Comparison of ENCODE assay signal across 14 mouse cellular contexts in genomic region chr6:129557298-129558023, GRCm38 (mm10). TPM values are rescaled to one million over a fixed set of nuclear protein-coding genes. Genes with fewer than 3 reads are reported as not detected.
A peak's percentile ranks its signal among the peaks of the same experiment; 100 is the strongest.
DNase-seq lines count a peak whose midpoint lies in the region; ATAC-seq and TF ChIP-seq lines count a peak whose summit lies in the region.
"Had no signal": no experiment of that assay in that cellular context is flagged by ENCODE, and none has a peak within 500 bp of the region (broad histone marks: within the 10 kb centered on the region; RNA-seq: fewer than 3 reads in every experiment).

No protein-coding gene starts in this region.

- no peak overlapping the region for H3K4me3 ChIP-seq in kidney, embryonic 14.5 days (ENCODE audit: low read length)
- H3K4me3 ChIP-seq in forebrain, embryonic 14.5 days (ENCODE audit: low read depth, low read length) = no peak overlapping the region
- H3K4me3 ChIP-seq in liver, embryonic 14.5 days (ENCODE audit: insufficient read depth in 1 of 2, low read depth in 2 of 2, low read length in 2 of 2) = no peak overlapping the region
- no peak overlapping the region for H3K4me3 ChIP-seq in neural tube, embryonic 14.5 days (ENCODE audit: low read depth, low read length)
- no peak overlapping the region for H3K4me3 ChIP-seq in embryonic facial prominence, embryonic 10.5 days
- no peak overlapping the region for H3K4me3 ChIP-seq in heart, embryonic 12.5 days
- H3K4me3 ChIP-seq: heart, adult 2 months; megakaryocyte, embryonic 14.5 days had no signal

- no peak for DNase-seq in kidney, adult 8-10 months
- peak; percentile 48 for DNase-seq in forebrain, embryonic 14.5 days (ENCODE audit: low spot score)
- DNase-seq in liver, embryonic 14.5 days (ENCODE audit: low read depth in 3 of 3, low spot score in 3 of 3) = peak; percentile 39 to 62 (median 42)
- no peak for DNase-seq in embryonic facial prominence, embryonic 10.5 days (ENCODE audit: low spot score)
- DNase-seq in gastrocnemius, postnatal 14 days = no peak
- DNase-seq: heart, adult 2 months; kidney, postnatal 14 days had no signal

- no peaks in the 10 kb centered on the region for H3K27me3 ChIP-seq in kidney, embryonic 14.5 days (ENCODE audit: control insufficient read depth, insufficient read depth, low read length)
- H3K27me3 ChIP-seq in forebrain, embryonic 14.5 days (replicated peaks; ENCODE audit: control insufficient read depth, insufficient read depth, low read length) = no peaks in the 10 kb centered on the region
- H3K27me3 ChIP-seq in liver, embryonic 14.5 days (ENCODE audit: control insufficient read depth, insufficient read depth, low read length) = no peaks in the 10 kb centered on the region
- H3K27me3 ChIP-seq in neural tube, embryonic 14.5 days (ENCODE audit: control insufficient read depth, insufficient read depth, low read length) = no peaks in the 10 kb centered on the region
- H3K27me3 ChIP-seq in embryonic facial prominence, embryonic 10.5 days (replicated peaks; ENCODE audit: low read depth, poor library complexity, severe bottlenecking) = no peaks in the 10 kb centered on the region
- 0 out of 2 replicates have a peak, but pooled peaks cover 3% of the 10 kb centered on the region for H3K27me3 ChIP-seq in heart, embryonic 12.5 days (replicated peaks)

- H3K9me3 ChIP-seq in kidney, embryonic 14.5 days (ENCODE audit: control insufficient read depth, low read length) = no peaks in the 10 kb centered on the region
- no peaks in the 10 kb centered on the region for H3K9me3 ChIP-seq in forebrain, embryonic 14.5 days (replicated peaks; ENCODE audit: control insufficient read depth, low read length)
- H3K9me3 ChIP-seq in liver, embryonic 14.5 days (ENCODE audit: control insufficient read depth, low read length) = no peaks in the 10 kb centered on the region
- no peaks in the 10 kb centered on the region for H3K9me3 ChIP-seq in neural tube, embryonic 14.5 days (ENCODE audit: control insufficient read depth, low read length)
- H3K9me3 ChIP-seq in embryonic facial prominence, embryonic 10.5 days = no peaks in the 10 kb centered on the region
- H3K9me3 ChIP-seq in heart, embryonic 12.5 days (replicated peaks) = no peaks in the 10 kb centered on the region
- H3K9me3 ChIP-seq: megakaryocyte, embryonic 14.5 days had no signal

- no peak; the same call in 1 of the 2 replicates for TF ChIP-seq EP300 in liver, embryonic 14.5 days (IDR thresholded peaks at IDR 0.05; ENCODE audit: low read depth)

- H3K4me1 ChIP-seq in kidney, embryonic 14.5 days (ENCODE audit: control insufficient read depth, insufficient read depth, low read length) = 0 out of 2 replicates have a peak, but pooled peaks cover 4% of the 10 kb centered on the region
- no peaks in the 10 kb centered on the region for H3K4me1 ChIP-seq in forebrain, embryonic 14.5 days (ENCODE audit: control insufficient read depth, insufficient read depth, low read length)
- H3K4me1 ChIP-seq in liver, embryonic 14.5 days (replicated peaks; ENCODE audit: control insufficient read depth in 2 of 2, insufficient read depth in 2 of 2, low read length in 1 of 2) = peaks cover 4 to 13% of the 10 kb centered on the region in 2 experiments; a peak in 3 of 4 replicates
- H3K4me1 ChIP-seq in neural tube, embryonic 14.5 days (ENCODE audit: control insufficient read depth, insufficient read depth, low read length) = no peaks in the 10 kb centered on the region
- H3K4me1 ChIP-seq in embryonic facial prominence, embryonic 10.5 days = no peaks in the 10 kb centered on the region
- H3K4me1 ChIP-seq in heart, embryonic 12.5 days (replicated peaks) = no peaks in the 10 kb centered on the region

- H3K27ac ChIP-seq in kidney, embryonic 14.5 days (ENCODE audit: low read depth, low read length) = no peak overlapping the region
- H3K27ac ChIP-seq in forebrain, embryonic 14.5 days (ENCODE audit: low read depth, low read length) = no peak overlapping the region
- no peak overlapping the region for H3K27ac ChIP-seq in liver, embryonic 14.5 days
- no peak overlapping the region for H3K27ac ChIP-seq in neural tube, embryonic 14.5 days (ENCODE audit: low read depth, low read length)
- no peak overlapping the region for H3K27ac ChIP-seq in embryonic facial prominence, embryonic 10.5 days (replicated peaks)
- H3K27ac ChIP-seq in heart, embryonic 12.5 days (ENCODE audit: poor library complexity, severe bottlenecking) = no peak overlapping the region
- H3K27ac ChIP-seq: heart, adult 2 months had no signal

- ATAC-seq in kidney, embryonic 14.5 days (ENCODE audit: low FRiP score, low TSS enrichment) = peak; percentile 71; the same call in 1 of the 2 replicates
- peak; percentile 50 for ATAC-seq in forebrain, embryonic 14.5 days
- ATAC-seq in liver, embryonic 14.5 days (ENCODE audit: insufficient read depth) = peak; percentile 86
- ATAC-seq in neural tube, embryonic 14.5 days (ENCODE audit: low read depth) = peak; percentile 68
- no peak for ATAC-seq in heart, embryonic 12.5 days (ENCODE audit: insufficient number of reproducible peaks, low FRiP score)

- no peak overlapping the region for H3K4me2 ChIP-seq in kidney, embryonic 14.5 days (replicated peaks; ENCODE audit: low read depth, low read length)
- H3K4me2 ChIP-seq in forebrain, embryonic 14.5 days (ENCODE audit: low read length) = no peak overlapping the region
- no peak overlapping the region for H3K4me2 ChIP-seq in liver, embryonic 14.5 days (ENCODE audit: low read depth)
- no peak overlapping the region for H3K4me2 ChIP-seq in neural tube, embryonic 14.5 days (ENCODE audit: low read depth, low read length)
- H3K4me2 ChIP-seq in heart, embryonic 12.5 days = no peak overlapping the region

- H3K9ac ChIP-seq in kidney, embryonic 14.5 days (ENCODE audit: low read depth, low read length) = no peak overlapping the region
- no peak overlapping the region for H3K9ac ChIP-seq in forebrain, embryonic 14.5 days (ENCODE audit: low read length)
- H3K9ac ChIP-seq in liver, embryonic 14.5 days (replicated peaks) = no peak overlapping the region
- no peak overlapping the region for H3K9ac ChIP-seq in neural tube, embryonic 14.5 days (replicated peaks; ENCODE audit: low read depth, low read length)
- H3K9ac ChIP-seq in heart, embryonic 12.5 days = no peak overlapping the region

- no peaks in the 10 kb centered on the region for H3K36me3 ChIP-seq in kidney, embryonic 14.5 days (ENCODE audit: control insufficient read depth, insufficient read depth, low read length)
- H3K36me3 ChIP-seq in forebrain, embryonic 14.5 days (ENCODE audit: control insufficient read depth, insufficient read depth, low read length) = no peaks in the 10 kb centered on the region
- no peaks in the 10 kb centered on the region for H3K36me3 ChIP-seq in liver, embryonic 14.5 days (replicated peaks; ENCODE audit: control insufficient read depth, insufficient read depth, low read depth)
- H3K36me3 ChIP-seq in neural tube, embryonic 14.5 days (ENCODE audit: control insufficient read depth, insufficient read depth, low read length) = no peaks in the 10 kb centered on the region
- H3K36me3 ChIP-seq in embryonic facial prominence, embryonic 10.5 days (replicated peaks) = no peaks in the 10 kb centered on the region
- no peaks in the 10 kb centered on the region for H3K36me3 ChIP-seq in heart, embryonic 12.5 days

- no peak for TF ChIP-seq CTCF in liver, embryonic 14.5 days (IDR thresholded peaks at IDR 0.05; ENCODE audit: low read depth)

- intact Hi-C loops in gastrocnemius, postnatal 14 days (cut with DNase I; ENCODE audit: low total_unique reads) = no loop called here

RNA-seq across cellular contexts. Expression of gene Klre1, which starts 20.2 kb away (rescaled TPM):
- polyA plus RNA-seq in kidney, embryonic 14.5 days (2014; fragmentation: Nextera tagmentation; extraction: Ambion mirVana) = not detected in 2 replicates
- polyA plus RNA-seq in forebrain, embryonic 14.5 days (2014; fragmentation: Nextera tagmentation; extraction: Ambion mirVana) = not detected in 2 replicates
- polyA plus RNA-seq in liver, embryonic 14.5 days (2012; rRNA removed) = 0.03 TPM in 1 of 2 replicates, not detected in the other
- not detected in 2 replicates for polyA plus RNA-seq in liver, embryonic 14.5 days (2014; fragmentation: Nextera tagmentation; extraction: Ambion mirVana)
- not detected in 2 replicates for polyA plus RNA-seq in neural tube, embryonic 14.5 days (2014; fragmentation: Nextera tagmentation; extraction: Ambion mirVana)
- polyA plus RNA-seq in embryonic facial prominence, embryonic 10.5 days (2016; fragmentation: Nextera tagmentation; extraction: Ambion mirVana) = not detected in 2 replicates
- not detected in 2 replicates for polyA plus RNA-seq in heart, embryonic 12.5 days (2016; fragmentation: Nextera tagmentation; extraction: Ambion mirVana)
- total RNA-seq in gastrocnemius, postnatal 14 days (2021) = not detected
- total RNA-seq: left cerebral cortex, postnatal 36 days had no signal
- polyA plus RNA-seq: C2C12 had no signal

RNA-seq across cellular contexts. Expression of gene Gabarapl1, which starts 24.5 kb away (rescaled TPM):
- polyA plus RNA-seq in kidney, embryonic 14.5 days (2014; fragmentation: Nextera tagmentation; extraction: Ambion mirVana) = 16.7 and 22.4 TPM in 2 replicates
- polyA plus RNA-seq in forebrain, embryonic 14.5 days (2014; fragmentation: Nextera tagmentation; extraction: Ambion mirVana) = 66.3 and 87.9 TPM in 2 replicates
- 15.1 and 19.2 TPM in 2 replicates for polyA plus RNA-seq in liver, embryonic 14.5 days (2012; rRNA removed)
- polyA plus RNA-seq in liver, embryonic 14.5 days (2014; fragmentation: Nextera tagmentation; extraction: Ambion mirVana) = 8.2 and 9.1 TPM in 2 replicates
- 60.2 and 60.6 TPM in 2 replicates for polyA plus RNA-seq in neural tube, embryonic 14.5 days (2014; fragmentation: Nextera tagmentation; extraction: Ambion mirVana)
- 44.9 and 46.5 TPM in 2 replicates for polyA plus RNA-seq in embryonic facial prominence, embryonic 10.5 days (2016; fragmentation: Nextera tagmentation; extraction: Ambion mirVana)
- polyA plus RNA-seq in heart, embryonic 12.5 days (2016; fragmentation: Nextera tagmentation; extraction: Ambion mirVana) = 44.3 and 44.4 TPM in 2 replicates
- total RNA-seq in gastrocnemius, postnatal 14 days (2021) = 10 to 100 TPM; 27.8 to 35.4 TPM

RNA-seq across cellular contexts. Expression of gene Klrd1, which starts 34.1 kb away (rescaled TPM):
- polyA plus RNA-seq in kidney, embryonic 14.5 days (2014; fragmentation: Nextera tagmentation; extraction: Ambion mirVana) = not detected in 2 replicates
- polyA plus RNA-seq in forebrain, embryonic 14.5 days (2014; fragmentation: Nextera tagmentation; extraction: Ambion mirVana) = not detected in 2 replicates
- polyA plus RNA-seq in liver, embryonic 14.5 days (2012; rRNA removed) = 0.19 and 0.23 TPM in 2 replicates
- 0.37 and 0.50 TPM in 2 replicates for polyA plus RNA-seq in liver, embryonic 14.5 days (2014; fragmentation: Nextera tagmentation; extraction: Ambion mirVana)
- not detected in 2 replicates for polyA plus RNA-seq in neural tube, embryonic 14.5 days (2014; fragmentation: Nextera tagmentation; extraction: Ambion mirVana)
- not detected in 2 replicates for polyA plus RNA-seq in embryonic facial prominence, embryonic 10.5 days (2016; fragmentation: Nextera tagmentation; extraction: Ambion mirVana)
- 0.23 TPM in 1 of 2 replicates, not detected in the other for polyA plus RNA-seq in heart, embryonic 12.5 days (2016; fragmentation: Nextera tagmentation; extraction: Ambion mirVana)
- total RNA-seq in gastrocnemius, postnatal 14 days (2021) = not detected
- polyA plus RNA-seq: C2C12; testis, adult 2 months had no signal

RNA-seq across cellular contexts. Expression of gene Tmem52b, which starts 45.1 kb away (rescaled TPM):
- polyA plus RNA-seq in kidney, embryonic 14.5 days (2014; fragmentation: Nextera tagmentation; extraction: Ambion mirVana) = 24.0 and 38.3 TPM in 2 replicates
- not detected in 2 replicates for polyA plus RNA-seq in forebrain, embryonic 14.5 days (2014; fragmentation: Nextera tagmentation; extraction: Ambion mirVana)
- polyA plus RNA-seq in liver, embryonic 14.5 days (2012; rRNA removed) = 0.01 TPM in 1 of 2 replicates, not detected in the other
- polyA plus RNA-seq in liver, embryonic 14.5 days (2014; fragmentation: Nextera tagmentation; extraction: Ambion mirVana) = not detected in 2 replicates
- 0.33 TPM in 1 of 2 replicates, not detected in the other for polyA plus RNA-seq in neural tube, embryonic 14.5 days (2014; fragmentation: Nextera tagmentation; extraction: Ambion mirVana)
- polyA plus RNA-seq in embryonic facial prominence, embryonic 10.5 days (2016; fragmentation: Nextera tagmentation; extraction: Ambion mirVana) = not detected in 2 replicates
- polyA plus RNA-seq in heart, embryonic 12.5 days (2016; fragmentation: Nextera tagmentation; extraction: Ambion mirVana) = not detected in 2 replicates
- not detected for total RNA-seq in gastrocnemius, postnatal 14 days (2021)
- total RNA-seq: heart, adult 2 months; left cerebral cortex, postnatal 36 days had no signal
- polyA plus RNA-seq: heart, adult 2 months; testis, adult 2 months had no signal

RNA-seq across cellular contexts. Expression of gene Olr1, which starts 50.5 kb away (rescaled TPM):
- polyA plus RNA-seq in kidney, embryonic 14.5 days (2014; fragmentation: Nextera tagmentation; extraction: Ambion mirVana) = not detected in 2 replicates
- not detected in 2 replicates for polyA plus RNA-seq in forebrain, embryonic 14.5 days (2014; fragmentation: Nextera tagmentation; extraction: Ambion mirVana)
- polyA plus RNA-seq in liver, embryonic 14.5 days (2012; rRNA removed) = 0.64 and 0.83 TPM in 2 replicates
- polyA plus RNA-seq in liver, embryonic 14.5 days (2014; fragmentation: Nextera tagmentation; extraction: Ambion mirVana) = 0.57 and 0.81 TPM in 2 replicates
- not detected in 2 replicates for polyA plus RNA-seq in neural tube, embryonic 14.5 days (2014; fragmentation: Nextera tagmentation; extraction: Ambion mirVana)
- polyA plus RNA-seq in embryonic facial prominence, embryonic 10.5 days (2016; fragmentation: Nextera tagmentation; extraction: Ambion mirVana) = 0.06 TPM in 1 of 2 replicates, not detected in the other
- polyA plus RNA-seq in heart, embryonic 12.5 days (2016; fragmentation: Nextera tagmentation; extraction: Ambion mirVana) = 0.42 and 0.46 TPM in 2 replicates
- not detected for total RNA-seq in gastrocnemius, postnatal 14 days (2021)
- total RNA-seq: left cerebral cortex, postnatal 36 days had no signal

Comparison
In these comparisons a context has a peak if more than half of its experiments do, and no peak if none do; other contexts are left out.
1. DNase-seq: peak in forebrain, embryonic 14.5 days (single experiment) and liver, embryonic 14.5 days (3 of 3); none in kidney, adult 8-10 months (0 of 2), embryonic facial prominence, embryonic 10.5 days (single experiment) and gastrocnemius, postnatal 14 days (single experiment).